Mouse (Mus musculus): ENCODE data around the gene Frmd4b.

The Frmd4b gene

DNA sequence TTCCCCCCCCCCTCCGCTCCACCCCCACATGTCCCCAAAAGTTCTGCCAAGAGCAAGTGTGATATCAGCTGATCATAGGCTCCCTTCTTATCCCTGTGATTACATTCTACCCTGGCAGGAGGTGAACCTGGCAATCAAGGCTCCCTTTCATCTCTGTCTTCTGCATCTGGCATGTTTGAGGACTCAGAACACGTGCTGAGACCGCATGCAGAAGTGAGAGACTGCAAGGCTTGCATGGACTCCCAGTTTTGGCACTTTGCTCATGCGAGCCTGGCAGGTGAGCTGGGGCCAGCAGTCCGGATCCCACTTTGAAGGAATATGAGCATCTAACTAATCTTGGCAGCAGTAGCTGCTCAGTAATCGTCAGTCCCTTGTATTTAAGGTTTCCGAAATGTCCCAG, 39.1 kb downstream of the Frmd4b start:
- DNase-seq: peak; percentile 19

DNA sequence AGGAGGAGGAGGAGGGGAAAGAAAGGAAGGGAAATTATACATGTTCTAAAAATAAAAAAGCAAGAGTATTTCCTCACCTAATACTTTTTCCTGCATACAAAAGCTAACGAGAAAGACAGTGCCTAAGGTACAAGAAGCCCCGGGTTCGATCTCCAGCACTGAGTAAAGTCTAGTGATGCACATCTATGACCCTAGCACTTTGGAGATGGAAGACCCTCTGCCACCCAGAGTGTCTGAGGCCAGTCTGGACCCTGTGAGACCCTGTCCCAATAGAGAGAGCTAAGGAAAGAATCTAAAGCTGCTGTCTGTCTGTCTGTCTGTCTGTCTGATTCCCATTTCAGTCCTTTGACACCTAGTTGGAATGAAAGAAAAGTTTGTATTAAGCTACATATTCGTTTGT, 40.0 kb downstream of the Frmd4b start:
- DNase-seq: no peak

DNA sequence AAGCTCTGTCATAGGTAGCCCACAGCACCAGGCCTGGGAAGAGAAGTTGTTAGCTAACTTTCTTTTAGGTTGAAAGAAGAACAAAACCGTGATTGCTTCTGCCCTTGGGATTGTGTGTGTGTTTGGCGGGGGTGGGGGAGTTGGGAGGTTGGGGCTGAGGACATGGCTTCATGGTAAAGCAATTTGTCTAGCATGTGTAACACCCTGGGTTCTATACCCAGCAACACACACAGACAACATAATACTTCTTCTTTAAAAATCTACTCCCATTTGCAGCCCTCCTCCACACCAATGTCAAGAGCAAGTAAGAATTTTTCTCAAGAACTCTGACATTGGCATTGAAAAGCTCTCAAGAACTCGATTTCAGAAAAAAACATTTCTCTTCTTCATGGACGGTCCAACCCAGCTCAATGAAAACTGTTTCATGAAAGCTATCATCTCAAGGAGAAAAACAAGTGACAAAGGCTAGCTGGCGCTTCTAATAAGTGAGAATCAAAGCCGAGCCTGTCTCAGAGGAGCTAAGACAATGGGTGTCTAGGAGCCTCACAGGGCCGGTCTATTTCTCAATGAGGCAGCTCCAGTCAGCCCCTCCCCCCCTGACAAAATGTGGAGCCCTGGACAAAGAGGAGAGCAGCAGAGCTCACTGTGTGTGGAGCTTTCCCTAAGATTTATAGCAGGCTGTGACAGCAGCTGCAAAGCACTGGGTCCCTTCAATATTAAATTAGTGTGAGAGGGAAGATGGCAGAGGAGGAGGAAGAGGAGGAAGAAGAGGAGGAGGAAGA, 40.6 kb downstream of the Frmd4b start:
- DNase-seq: no peak

DNA sequence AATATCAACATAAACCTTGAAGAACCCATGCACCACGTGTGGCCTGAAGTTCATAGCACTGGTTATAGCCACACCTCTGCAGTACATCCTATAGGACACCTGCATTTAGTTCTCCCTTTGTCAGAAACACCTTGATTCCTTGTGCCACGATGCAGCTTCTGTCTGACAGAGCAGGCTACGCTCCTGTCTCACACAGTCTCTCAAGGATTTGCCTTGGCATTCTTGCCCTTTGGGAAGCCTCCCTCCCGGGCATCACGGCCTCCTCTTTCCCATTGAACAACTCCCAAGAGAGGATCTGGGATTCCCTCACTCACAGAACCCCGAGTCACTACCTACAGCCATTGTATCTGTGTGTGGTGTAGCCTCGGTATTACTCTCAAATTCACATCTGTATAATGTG, 41.2 kb downstream of the Frmd4b start:
- DNase-seq: no peak

DNA sequence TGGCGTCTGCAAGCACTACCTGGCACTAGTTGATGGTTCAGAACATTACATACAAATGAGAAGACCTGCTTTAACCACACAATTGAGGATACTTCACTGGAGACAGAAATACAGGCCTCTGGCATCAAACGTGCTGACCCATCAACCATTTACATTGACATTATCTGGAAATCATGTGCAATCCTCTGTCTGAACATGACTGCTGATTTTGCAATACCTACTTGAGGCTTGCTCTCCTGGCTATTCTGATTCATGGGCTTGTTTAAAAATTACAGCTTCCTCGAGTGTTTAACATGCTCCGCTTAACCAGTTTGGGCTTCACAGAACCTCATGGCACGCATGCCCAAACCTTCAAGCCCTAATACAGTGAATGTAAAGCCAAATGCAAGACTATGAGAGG, 42.4 kb downstream of the Frmd4b start:
- DNase-seq: no peak

DNA sequence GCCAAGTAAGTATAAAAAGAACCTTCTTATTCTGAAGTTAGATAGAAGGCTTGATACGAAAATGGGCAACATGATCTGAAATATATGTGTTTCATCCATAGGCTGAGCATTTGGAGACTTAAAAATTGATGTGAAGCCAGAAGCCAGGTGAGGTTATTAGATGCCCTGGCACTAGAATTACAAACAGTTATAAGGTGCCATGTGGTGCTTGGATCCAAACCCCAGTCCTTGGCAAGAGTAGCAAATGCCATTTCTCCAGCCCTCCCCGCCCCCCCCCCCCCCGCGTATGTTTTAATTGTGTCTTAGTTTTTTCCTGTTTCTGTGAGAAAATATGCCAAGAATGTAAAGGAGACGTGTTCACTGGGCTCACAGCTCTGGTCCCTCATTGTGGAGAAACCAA, 45.1 kb downstream of the Frmd4b start:
- DNase-seq: no peak

DNA sequence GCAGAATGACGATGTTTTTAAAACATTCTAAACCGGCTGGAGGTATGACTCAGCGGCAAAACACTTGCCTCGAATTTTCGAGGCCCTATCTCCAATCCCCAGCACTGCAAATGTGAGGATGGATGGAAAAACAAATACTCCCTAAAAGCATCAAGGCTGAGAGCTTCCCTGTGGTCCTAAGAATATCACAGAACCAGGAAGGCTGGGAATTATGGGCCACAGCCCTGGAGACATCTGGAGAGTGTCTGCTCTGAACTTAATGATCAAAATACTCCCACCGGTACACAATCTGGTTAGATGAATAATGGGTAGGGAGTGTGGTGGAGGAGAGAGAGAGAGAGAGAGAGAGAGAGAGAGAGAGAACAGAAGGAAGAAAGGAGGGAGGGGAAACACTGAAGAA, 48.8 kb downstream of the Frmd4b start:
- DNase-seq: no peak

DNA sequence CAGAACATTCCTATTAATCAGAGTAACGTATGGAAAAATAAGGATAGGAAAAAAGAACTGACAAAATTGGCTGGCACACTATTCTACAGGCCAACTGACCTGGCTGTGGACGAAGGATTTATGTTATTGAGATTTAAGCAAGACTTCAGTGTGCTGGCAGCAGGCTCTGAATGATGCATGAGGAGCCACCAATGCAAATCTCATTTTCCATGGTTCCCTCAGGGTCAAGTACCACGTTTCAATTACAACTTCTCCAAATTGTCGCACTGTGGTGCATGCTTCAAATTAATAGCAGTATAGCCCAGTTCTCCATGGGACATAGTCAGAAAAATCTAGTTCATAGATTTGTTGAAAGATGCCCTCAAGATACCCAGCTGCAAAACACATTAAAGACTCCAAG, 50.6 kb downstream of the Frmd4b start:
- no peak for DNase-seq

DNA sequence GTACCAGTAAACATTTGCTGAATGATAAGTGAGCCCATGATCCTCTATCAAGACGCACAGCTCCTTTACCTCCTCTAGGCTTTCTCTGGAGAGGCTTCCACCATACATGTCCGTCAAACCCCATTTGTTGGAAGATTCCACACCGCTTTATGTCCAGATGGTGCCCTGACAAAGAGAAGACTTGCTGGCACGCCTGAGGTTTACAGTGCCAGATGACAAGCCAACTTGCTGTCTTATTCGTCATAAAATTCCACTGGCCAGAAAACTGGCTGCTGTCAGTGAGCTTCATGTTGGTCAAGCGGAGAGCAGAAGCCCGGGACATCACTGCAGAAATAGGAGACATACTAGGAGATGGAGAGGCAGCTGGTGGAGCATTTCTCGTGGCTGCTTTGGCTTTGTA, 60.2 kb downstream of the Frmd4b start:
- DNase-seq: peak; percentile 76

DNA sequence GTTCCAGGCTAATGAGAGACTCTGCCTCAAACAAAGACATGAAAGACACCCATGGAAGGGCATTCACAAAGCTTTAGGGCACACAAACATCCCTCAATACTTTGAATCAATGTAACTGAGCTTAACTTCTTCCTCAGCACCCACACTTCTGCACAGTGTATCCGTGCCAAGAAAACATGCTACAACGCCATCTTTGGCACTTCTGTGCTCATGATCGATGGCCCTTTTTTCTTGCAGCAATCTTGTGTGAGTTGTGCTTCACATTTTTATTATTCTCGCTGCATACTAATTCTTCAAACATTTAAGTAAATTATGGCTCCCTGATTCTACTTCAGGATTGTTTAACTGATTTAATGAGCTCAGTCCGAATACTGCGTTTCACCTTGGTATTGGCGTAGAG, 61.7 kb downstream of the Frmd4b start:
- DNase-seq: no peak

DNA sequence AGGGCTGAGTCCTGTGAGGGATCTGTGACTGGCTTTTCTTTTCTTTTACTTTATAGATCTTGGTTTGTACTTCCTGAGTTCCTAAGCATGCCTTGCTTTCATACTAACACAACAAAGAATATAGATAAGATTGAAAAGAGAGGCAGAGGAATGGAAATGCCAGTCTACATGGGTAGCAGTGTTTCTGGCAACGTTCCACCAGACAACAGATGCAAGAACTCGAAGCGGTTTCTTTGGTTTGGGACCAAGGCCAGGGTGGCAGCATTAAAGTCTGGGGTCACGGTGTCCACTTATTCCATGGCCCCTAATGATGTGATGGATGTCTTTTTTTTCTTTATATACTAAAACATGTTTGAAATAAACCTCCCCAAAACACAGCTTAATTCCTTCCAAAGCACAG, 63.9 kb downstream of the Frmd4b start:
- no peak for DNase-seq

DNA sequence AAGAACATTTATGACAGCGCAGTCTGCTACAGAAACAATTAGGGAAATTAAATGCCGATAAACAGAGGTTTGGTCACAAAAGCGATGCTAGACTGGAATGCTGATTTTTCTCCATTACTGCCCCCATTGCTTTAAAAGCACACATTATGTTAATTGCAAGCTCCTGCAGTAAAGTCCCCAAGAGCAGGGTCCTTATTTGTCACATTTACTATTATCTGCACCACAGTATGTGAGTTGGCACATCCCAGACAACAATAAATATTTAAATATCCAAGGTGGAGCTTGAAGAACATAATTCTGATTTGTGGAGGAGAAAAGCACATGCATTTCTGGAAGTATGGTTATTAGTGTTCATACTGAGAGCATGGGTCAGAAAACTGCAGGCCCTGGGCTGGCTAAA, 64.8 kb downstream of the Frmd4b start:
- DNase-seq: no peak

DNA sequence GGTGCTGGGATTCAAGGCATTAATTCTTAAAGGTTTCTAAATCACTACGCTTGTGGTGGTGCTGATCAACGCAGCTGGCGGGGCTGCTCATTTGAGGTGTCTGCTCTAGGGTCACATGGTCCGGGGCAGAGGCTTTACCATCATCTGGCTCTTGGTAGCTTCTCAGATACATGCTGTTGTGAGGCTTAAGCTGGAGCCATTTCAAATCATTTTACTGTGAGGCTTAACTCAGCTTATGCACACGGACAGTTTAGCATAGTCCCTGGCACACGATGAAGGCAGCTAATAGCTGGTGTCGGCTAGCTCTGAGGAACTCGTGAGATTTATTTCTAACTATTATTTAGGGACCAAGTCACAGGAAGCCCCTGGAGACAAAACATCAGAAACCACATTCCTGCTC, 65.5 kb downstream of the Frmd4b start:
- no peak for DNase-seq

DNA sequence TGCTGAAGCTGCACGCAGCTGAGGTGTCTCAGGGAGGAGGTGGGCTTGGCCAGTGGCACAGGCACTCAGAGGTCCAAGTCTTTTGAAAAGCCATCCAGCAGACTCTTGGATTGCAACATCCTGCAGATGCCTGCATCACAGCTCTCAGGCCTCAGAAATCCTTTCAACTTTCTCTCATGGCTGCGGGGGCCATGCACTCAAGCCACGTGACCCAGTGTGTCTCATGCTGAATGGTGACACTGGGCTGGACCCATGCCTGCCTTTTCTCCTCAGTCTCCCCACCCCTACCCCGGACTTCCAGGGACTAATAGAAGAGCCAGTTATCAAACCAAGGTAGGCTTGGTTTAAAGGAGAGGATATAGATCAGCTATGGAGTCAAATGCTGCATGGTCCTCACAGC, 66.2 kb downstream of the Frmd4b start:
- DNase-seq: no peak

DNA sequence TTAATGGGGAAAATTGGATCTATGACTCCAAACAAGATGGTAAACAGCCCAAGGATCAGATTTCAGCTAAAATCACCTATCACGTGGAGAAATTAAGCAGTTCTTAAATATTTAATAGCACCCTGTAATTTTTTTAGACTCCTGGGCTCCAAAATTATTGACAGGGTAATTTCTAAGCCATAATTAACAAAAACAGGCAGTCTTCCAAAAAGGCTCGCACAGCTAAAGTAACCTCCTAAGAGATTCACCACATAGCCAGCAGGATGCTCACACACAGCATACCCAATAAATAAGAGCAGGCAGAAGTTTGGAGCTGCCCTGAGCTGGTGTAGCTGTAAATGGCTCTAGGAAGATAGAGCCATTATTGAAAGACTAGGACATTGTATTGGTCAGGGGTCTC, 76.9 kb downstream of the Frmd4b start:
- DNase-seq: no peak

DNA sequence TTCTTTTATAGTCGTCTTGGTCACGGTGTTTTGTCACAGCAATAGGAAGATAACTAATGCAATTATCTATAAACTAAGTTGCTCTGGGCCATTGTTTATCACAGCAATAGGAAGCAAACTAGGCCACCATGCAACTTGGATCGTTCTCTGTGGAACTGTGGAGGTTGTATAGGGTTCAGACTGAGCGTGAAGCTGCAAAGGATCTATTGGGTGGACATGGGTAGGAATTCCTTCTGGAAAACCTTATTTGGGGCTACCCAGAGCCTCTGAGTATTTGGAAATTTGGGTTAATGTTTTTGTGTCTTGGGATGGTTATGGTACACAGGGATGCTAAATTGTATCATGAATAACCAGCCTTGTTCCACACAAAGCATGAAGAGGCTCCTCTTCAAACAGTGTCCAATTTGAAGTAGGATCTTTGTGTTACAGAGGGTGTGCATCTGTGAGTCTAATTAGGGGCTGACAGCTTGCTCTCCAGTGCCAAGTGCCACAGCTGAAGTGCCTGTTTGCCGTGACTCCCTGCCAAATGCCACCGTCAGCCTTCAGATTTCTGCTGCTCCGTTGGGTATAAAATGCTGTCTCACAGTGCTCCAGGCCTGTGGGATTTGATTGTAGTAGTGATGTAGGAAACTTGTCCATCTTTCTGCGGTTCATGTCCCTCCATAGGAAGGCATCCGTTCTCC, 81.4 kb downstream of the Frmd4b start:
- DNase-seq: peak; percentile 66

DNA sequence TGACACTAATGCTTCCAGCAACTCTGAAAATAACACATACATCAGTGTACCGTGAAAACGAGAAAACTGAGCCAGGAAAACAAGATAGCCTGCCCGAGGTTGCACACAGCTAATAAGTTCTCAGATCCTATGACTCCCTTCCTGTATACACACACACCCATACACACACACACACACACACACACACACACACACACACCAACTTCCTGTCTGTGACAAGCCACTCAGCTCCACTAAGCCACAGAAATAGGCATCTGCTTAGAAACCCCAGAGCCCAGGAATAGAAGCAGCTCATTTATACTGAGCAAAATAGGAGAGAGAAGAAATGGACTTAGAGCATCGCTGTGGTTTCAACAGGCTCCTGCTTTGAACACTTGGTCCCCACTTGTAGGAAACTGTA, 86.3 kb downstream of the Frmd4b start:
- no peak for DNase-seq

DNA sequence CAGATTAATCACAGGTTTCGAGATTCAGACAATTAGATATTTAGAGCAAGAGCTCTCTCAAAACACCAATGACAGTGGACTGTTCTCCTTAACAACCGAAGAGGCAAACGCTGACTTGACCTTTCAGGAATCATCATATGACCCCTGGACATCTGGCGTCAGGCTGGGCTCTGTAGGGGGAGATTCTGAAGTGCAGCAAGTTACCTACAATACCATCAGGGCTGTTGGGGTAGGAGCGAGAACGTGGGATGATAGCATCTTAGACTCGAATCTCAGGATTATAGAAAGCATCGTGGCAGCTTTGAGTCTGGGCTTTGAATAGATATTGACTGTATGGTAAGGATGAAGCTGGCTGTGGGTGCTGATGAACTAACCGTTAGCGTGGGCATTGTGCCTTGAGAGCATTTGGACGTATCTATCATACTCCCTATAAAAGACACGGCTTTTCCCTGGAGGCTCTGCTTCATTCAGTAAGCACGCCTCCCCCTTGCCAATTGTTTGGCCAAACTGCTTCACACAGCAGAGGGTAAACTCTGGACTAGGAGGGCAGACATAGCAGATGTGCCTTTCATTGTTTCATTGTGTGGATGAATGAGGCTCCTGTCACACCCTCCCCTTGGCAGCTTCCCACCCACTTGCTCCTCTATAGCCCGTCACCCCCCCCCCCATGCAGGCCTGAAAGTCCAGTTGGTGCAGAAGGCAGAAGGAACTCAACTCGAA, 88.2 kb downstream of the Frmd4b start:
- DNase-seq: no peak

DNA sequence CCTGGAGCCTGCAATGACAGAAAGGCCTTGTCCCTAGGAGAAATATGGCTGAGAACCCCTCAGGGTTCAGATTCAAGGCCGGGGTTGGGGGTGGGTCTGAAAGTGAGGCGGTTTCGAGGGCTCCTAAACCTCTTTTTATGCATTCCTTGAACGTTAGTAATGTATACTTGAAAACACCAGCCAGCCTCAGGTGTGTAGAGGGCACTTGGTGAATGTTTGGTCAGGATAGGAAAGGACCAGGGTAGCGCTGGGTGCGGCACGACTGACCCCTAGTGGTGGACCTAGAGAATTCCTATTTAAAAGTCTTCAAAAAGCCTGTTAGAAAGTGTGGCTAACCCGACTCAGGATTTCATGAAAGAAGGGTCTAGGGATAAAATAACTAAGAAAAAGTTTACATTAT, 91.2 kb downstream of the Frmd4b start:
- DNase-seq: peak; percentile 29

DNA sequence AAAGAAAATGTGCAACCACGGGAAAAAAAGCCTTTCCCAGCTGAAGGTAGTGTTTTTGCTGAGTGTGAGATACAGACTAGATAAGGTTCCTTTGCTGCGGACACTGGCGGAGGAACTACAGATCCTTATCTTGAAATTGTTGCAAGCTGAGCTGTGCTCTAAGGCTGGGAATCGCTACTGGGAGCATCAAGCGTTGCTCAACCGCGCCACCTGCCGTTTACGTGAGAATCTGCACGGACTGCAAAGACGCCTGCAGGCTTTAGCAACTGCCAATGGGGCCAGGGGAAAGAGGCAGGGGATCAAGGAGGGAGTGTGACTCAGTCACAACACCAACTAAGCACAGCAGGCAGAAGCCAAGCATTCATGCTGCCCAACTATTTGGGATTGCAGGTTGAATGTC, 94.2 kb downstream of the Frmd4b start:
- peak; percentile 61 for DNase-seq

DNA sequence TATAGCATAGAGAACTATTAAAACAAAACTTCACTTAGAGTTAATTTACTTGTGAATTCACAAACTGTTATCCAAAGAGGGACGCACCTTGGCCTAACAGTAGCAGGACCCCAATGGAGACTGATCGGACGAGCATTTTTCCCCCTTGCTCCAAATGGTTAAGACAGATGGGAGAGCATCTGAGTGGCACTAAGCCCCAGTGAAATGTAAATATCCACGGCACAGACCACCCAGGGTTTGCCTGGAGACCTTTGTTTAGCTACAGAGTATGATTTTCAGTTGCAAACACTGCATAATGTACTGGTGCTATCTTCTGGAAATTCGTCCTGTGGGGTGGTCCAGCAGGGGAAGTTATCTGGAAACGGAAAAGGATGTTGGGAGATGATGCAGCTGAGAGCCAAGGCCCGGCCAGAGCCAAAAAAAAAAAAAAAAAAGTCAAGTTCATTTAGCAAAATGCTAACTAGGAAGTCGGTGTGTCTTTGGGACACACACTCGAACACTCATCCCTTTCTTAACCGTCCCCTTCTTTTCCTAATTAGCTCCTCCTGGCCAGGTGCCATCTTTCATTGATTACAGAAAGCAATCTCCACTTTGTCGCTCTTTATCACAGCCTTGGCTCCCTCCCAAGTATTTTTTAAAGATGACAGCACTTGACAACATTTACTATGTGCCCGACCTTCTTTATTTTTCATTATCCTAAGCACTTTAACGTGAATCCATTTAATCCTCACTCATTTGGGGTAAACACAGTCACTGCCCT, 95.9 kb downstream of the Frmd4b start:
- DNase-seq: no peak

DNA sequence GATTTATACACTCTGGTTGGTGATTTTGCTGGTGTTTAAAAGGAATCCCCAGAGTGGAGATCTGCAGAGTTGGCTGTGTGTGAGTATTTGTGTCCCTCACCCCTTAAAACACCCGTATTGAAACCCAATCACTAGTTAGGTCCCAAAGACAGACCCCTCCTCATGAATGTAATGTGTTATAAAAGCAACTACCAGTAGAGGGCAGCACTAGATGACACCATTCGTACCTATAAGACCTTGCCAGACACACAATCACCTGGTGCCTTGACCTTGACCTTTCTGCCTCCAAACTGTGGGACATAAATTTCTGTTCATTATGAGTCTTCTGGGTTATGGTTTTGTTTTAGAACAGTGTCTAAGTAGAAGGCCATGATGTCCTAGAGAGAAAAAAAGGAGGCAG, 96.8 kb downstream of the Frmd4b start:
- DNase-seq: no peak

DNA sequence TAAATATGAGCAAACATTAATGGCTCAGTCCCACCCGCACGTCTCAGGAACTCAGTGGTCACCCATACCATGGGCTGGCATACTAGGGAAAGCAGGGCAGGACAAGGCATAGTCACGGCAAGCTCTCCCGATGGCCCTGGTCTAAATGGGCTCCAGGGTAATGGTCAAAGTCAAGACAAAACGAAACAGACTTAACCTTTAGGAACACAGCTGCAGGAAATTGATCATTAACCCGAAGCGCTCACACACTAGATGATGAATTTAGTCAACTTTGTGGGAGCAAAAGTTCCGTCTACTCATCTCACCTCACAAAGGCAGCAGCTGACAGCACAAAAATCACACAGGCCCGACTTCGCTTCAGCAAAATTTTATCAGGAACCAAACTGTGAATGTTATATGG, 97.8 kb downstream of the Frmd4b start:
- DNase-seq: no peak
